Mouse (Mus musculus): ENCODE measurements at regions not wholly inside any gene's neighbourhood (a gene's known extent, or its start where the extent isn't known, plus 50 kb on each side); places are given as distances from the start of the nearest gene placed in this dataset.

DNA sequence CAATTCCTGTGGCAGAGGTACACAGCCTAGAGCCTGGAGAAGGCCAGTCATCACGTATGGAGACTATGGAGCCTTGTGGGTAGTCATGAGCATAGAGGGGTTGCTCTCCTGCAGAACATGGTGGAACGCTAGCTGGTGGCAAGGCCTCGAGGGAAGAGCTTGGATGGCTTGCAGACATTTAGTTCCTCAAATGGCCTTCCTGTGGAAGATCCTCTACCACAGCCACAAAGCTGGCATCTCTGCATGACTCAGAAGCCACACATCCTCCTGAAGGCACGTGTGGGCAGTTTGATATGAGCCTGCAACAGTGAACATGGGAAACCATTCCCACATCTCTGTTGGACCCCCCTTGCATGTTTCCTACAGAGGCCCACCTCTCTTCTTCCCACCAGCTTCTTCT, 547.9 kb upstream of the Lrrc6 start:
- Histone ChIP-seq H3K4me2 (no peak overlapping the region), H3K36me3 (no peaks in the 10 kb centered on the region), H3K9me3 (replicated peaks) (no peaks in the 10 kb centered on the region), H3K4me3 (replicated peaks) (no peak overlapping the region), H3K27ac (replicated peaks) (no peak overlapping the region), H3K9ac (replicated peaks) (no peak overlapping the region), H3K4me1 (no peaks in the 10 kb centered on the region; the same call in 1 of the 2 replicates), H3K27me3 (replicated peaks) (no peaks in the 10 kb centered on the region)
- 82% methylated on average over 4 of the region's 4 CpGs for WGBS
- ATAC-seq (ENCODE audit: low FRiP score) = no peak

DNA sequence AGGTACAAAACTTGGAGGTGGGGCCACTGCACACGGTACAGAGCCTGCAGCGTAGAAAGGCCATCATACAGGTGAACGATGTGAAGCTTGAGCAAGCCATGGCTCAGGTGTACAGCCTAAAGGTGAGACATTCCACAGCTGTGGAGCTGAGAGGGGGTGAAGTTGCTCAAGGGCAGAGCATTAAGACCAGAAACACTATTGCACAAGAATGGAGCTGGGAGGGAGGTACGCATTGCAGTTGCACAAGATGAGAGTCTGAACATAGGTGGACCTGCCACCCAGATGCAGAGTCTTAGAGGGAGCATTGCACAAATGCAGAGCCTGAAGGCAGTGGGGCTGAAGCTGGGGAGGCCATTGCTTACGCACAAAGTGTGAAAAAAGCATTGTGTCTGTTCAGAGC, 547.4 kb upstream of the Lrrc6 start:
- WGBS = 98% methylated on average over 5 of the region's 5 CpGs
- H3K4me2 ChIP-seq = no peak overlapping the region
- H3K27me3 ChIP-seq (replicated peaks) = no peaks in the 10 kb centered on the region
- H3K9me3 ChIP-seq (replicated peaks) = no peaks in the 10 kb centered on the region
- no peak overlapping the region for H3K4me3 ChIP-seq (replicated peaks)
- H3K27ac ChIP-seq (replicated peaks) = no peak overlapping the region
- no peak for ATAC-seq (ENCODE audit: low FRiP score)
- H3K4me1 ChIP-seq = no peaks in the 10 kb centered on the region; the same call in 1 of the 2 replicates
- H3K36me3 ChIP-seq = no peaks in the 10 kb centered on the region
- no peak overlapping the region for H3K9ac ChIP-seq (replicated peaks)

DNA sequence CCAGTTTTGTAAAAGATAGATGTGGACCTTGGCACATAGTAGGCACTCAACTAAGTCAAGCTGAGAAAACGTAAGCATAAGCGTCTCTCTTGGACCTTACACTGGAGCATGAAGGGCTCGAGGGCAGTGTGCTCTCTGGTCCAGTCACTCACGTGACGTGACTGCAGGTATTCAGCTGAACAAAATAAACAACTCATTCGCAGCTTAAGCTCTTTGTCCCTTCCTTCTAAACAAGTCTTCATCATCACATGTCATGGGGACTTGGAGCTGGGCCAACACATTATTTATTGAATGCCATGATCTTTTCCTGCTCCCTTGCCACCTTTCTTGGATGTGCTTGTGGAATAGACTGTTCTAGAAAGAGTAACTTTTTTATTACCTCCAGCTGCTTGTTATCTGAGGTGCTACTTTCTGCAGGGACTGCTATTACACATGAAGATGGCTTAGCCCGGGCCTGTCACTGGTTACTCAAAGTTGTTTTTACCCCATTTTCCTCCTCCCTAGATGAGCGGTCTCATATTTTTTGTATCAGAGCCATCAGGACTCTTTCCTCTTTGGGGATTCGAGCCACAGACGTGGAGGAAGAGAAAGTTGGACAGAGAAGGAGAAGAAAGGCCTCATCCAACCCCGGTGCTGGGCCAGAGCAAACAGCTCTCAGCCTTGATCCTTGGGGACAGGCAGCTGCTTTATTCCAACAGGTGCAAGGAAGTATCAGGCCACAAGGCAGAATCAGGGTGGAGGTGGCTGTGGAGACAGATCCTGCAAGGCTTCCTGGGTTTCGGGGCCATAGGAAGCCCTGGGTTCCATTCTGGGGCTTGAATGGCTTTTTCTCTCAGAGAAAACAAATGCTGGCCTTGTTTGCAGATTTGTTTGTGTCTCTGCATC, 545.5 kb upstream of the Lrrc6 start:
- H3K4me1 ChIP-seq = no peaks in the 10 kb centered on the region; the same call in 1 of the 2 replicates
- no peak overlapping the region for H3K27ac ChIP-seq (replicated peaks)
- no peak overlapping the region for H3K4me2 ChIP-seq
- WGBS = 84% methylated on average over 12 of the region's 12 CpGs
- H3K36me3 ChIP-seq = no peaks in the 10 kb centered on the region
- no peak for ATAC-seq (ENCODE audit: low FRiP score)
- no peak overlapping the region for H3K4me3 ChIP-seq (replicated peaks)
- H3K9ac ChIP-seq (replicated peaks) = no peak overlapping the region
- no peaks in the 10 kb centered on the region for H3K9me3 ChIP-seq (replicated peaks)
- H3K27me3 ChIP-seq (replicated peaks) = no peaks in the 10 kb centered on the region

DNA sequence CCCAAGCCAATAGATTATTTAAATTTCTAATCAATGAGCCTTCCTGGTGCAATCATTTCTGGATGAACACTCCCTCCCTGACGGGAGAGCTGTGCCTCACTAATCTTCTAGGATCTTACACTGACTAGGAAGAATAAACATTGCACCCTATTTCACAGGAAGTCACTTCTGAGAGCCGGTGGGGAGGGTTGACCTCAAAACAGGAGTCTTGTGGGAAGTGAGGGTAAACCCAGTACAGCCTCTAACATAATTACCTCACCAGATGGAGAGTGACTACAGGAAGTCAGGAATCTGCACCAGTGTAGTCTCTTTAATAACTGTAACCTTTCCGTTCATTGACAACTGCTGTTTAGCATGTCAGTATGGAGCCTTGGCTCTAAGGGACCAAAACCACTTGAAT, 544.6 kb upstream of the Lrrc6 start:
- H3K4me2 ChIP-seq = no peak overlapping the region
- no peak overlapping the region for H3K4me3 ChIP-seq (replicated peaks)
- no peak overlapping the region for H3K9ac ChIP-seq (replicated peaks)
- no peaks in the 10 kb centered on the region for H3K36me3 ChIP-seq
- no peak for ATAC-seq (ENCODE audit: low FRiP score)
- WGBS = 53% methylated on average over 3 of the region's 3 CpGs
- H3K27me3 ChIP-seq (replicated peaks) = no peaks in the 10 kb centered on the region
- no peaks in the 10 kb centered on the region for H3K9me3 ChIP-seq (replicated peaks)
- no peaks in the 10 kb centered on the region; the same call in 1 of the 2 replicates for H3K4me1 ChIP-seq
- H3K27ac ChIP-seq (replicated peaks) = no peak overlapping the region

DNA sequence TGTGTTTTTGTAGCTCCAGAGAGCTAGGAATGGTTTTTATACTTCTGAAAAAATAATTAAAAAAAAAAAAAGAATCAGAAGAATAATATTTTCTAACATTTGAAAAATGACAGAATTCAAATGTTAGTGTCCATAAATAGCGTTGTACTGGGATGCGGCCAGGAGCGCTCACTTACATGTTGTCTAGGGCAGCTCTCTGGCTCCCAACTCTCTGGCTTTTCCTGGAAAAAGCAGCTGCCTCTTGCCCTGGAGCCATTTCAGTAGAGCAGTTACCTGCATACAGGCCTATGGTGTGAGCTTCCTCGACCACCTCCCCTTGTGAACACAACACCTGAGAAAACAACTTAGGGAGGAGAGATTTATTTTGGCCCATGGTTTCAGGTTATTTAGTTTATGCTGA, 544.1 kb upstream of the Lrrc6 start:
- H3K4me2 ChIP-seq = no peak overlapping the region
- WGBS = 90% methylated on average over 4 of the region's 4 CpGs
- peaks cover under 1% of the 10 kb centered on the region; the same call in 1 of the 2 replicates for H3K4me1 ChIP-seq
- H3K36me3 ChIP-seq = no peaks in the 10 kb centered on the region
- no peaks in the 10 kb centered on the region for H3K9me3 ChIP-seq (replicated peaks)
- H3K4me3 ChIP-seq (replicated peaks) = no peak overlapping the region
- no peak for ATAC-seq (ENCODE audit: low FRiP score)
- no peak overlapping the region for H3K27ac ChIP-seq (replicated peaks)
- H3K9ac ChIP-seq (replicated peaks) = no peak overlapping the region
- H3K27me3 ChIP-seq (replicated peaks) = no peaks in the 10 kb centered on the region

DNA sequence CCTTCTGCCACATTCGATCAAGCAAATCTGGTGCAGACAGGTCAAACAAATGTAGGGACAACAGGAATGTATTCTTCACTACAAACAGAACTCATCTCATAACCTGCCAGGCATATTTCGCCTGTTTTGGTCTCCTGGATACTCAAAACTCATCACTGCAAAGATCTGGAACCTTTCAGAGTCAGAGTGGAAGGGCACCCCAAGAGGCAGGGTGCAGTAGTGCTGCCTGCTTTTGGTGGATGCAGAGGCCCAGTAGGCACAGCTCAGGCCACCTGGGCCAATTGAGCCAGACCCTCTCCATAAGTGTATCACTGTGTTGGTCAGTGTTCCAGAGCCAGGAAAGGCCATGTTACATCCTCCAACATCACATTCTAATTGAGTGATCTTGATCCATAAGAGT, 541.4 kb upstream of the Lrrc6 start:
- H3K9ac ChIP-seq (replicated peaks) = no peak overlapping the region
- H3K4me3 ChIP-seq (replicated peaks) = no peak overlapping the region
- H3K27me3 ChIP-seq (replicated peaks) = no peaks in the 10 kb centered on the region
- no peaks in the 10 kb centered on the region for H3K9me3 ChIP-seq (replicated peaks)
- no peak for ATAC-seq (ENCODE audit: low FRiP score)
- no peak overlapping the region for H3K27ac ChIP-seq (replicated peaks)
- H3K4me1 ChIP-seq = peaks cover 10% of the 10 kb centered on the region
- H3K36me3 ChIP-seq = no peaks in the 10 kb centered on the region
- 84% methylated on average over 2 of the region's 2 CpGs for WGBS
- no peak overlapping the region for H3K4me2 ChIP-seq

DNA sequence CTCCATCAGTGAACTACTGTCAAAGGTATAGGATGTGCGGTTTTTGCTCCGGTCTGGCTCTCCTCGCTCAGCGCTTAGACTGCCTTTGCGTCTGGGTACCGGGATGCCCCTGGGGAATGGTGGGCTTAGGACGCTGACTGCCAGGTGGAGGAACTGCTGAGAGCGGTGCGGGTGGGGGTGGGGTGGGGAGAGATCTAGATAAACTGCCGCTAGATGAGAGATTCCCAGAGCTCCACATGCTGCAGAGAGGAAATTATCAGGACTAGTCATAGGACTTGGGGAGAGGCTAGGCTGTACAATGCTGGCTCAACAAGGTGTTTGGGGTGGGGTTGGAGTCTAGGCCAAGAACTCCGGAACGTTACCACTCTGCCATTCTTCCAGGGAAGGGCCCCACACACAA, 539.5 kb upstream of the Lrrc6 start:
- peaks cover 10% of the 10 kb centered on the region for H3K4me1 ChIP-seq
- no peak overlapping the region for H3K27ac ChIP-seq (replicated peaks)
- no peak overlapping the region for H3K4me3 ChIP-seq (replicated peaks)
- H3K27me3 ChIP-seq (replicated peaks) = no peaks in the 10 kb centered on the region
- ATAC-seq (ENCODE audit: low FRiP score) = no peak
- H3K9ac ChIP-seq (replicated peaks) = no peak overlapping the region
- no peaks in the 10 kb centered on the region for H3K36me3 ChIP-seq
- H3K9me3 ChIP-seq (replicated peaks) = no peaks in the 10 kb centered on the region
- 54% methylated on average over 12 of the region's 12 CpGs for WGBS
- H3K4me2 ChIP-seq = peak overlapping the region; percentile 59

DNA sequence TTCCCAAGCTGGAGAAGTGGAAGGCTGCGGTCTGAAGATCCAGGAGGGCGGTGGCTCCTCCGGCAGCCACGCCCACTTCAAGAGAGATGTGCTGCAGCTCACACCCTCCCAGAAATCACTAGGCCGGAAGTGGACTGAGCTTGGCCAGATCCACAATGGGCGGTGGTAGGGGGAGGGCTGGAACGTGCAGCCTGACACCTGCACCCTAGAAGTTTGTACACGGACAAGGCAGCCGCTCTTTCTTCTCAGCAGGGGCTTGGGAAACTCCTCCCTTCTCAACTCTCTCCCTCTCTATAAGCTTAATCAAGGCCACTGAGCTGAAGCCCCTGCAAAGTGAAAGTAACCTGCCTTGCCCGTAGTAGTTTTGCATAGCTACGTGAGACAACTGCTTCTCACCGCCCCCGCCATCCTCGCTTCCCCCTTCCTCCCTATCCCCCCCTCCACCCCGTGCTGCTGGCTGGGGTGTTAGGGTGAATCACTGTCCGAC, 538.8 kb upstream of the Lrrc6 start:
- 3% methylated on average over 16 of the region's 16 CpGs for WGBS
- no peaks in the 10 kb centered on the region for H3K27me3 ChIP-seq (replicated peaks)
- peak overlapping the region; percentile 50 for H3K9ac ChIP-seq (replicated peaks)
- peak; percentile 75 for ATAC-seq (ENCODE audit: low FRiP score)
- peak overlapping the region; percentile 59 for H3K4me2 ChIP-seq
- no peaks in the 10 kb centered on the region for H3K36me3 ChIP-seq
- H3K9me3 ChIP-seq (replicated peaks) = no peaks in the 10 kb centered on the region
- peak overlapping the region; percentile 37 for H3K4me3 ChIP-seq (replicated peaks)
- no peak overlapping the region for H3K27ac ChIP-seq (replicated peaks)
- peaks cover 10% of the 10 kb centered on the region for H3K4me1 ChIP-seq

DNA sequence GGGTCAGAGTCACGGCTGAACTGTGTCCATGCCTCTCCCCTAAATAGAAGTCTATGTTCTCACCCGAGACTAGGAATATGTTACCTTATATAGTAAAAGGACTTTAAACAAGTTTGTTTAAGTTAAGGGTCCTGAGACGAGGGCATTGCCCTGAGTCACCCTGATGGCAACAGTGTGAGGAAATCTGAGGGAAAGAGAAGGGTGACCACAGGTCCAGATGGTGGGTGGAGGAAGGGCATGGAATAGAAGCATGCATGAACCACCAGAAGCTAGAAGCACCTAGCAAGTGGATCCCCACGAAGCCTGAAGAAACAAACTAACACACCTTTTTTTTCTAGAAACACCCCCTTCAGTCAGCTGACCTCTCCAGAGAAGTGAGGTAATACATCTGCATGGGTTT, 536.9 kb upstream of the Lrrc6 start:
- no peak for ATAC-seq (ENCODE audit: low FRiP score)
- no peak overlapping the region for H3K27ac ChIP-seq (replicated peaks)
- H3K27me3 ChIP-seq (replicated peaks) = no peaks in the 10 kb centered on the region
- H3K36me3 ChIP-seq = no peaks in the 10 kb centered on the region
- 80% methylated on average over 4 of the region's 4 CpGs for WGBS
- H3K4me2 ChIP-seq = no peak overlapping the region
- H3K4me1 ChIP-seq = peaks cover 10% of the 10 kb centered on the region
- no peak overlapping the region for H3K4me3 ChIP-seq (replicated peaks)
- H3K9me3 ChIP-seq (replicated peaks) = no peaks in the 10 kb centered on the region
- no peak overlapping the region for H3K9ac ChIP-seq (replicated peaks)

DNA sequence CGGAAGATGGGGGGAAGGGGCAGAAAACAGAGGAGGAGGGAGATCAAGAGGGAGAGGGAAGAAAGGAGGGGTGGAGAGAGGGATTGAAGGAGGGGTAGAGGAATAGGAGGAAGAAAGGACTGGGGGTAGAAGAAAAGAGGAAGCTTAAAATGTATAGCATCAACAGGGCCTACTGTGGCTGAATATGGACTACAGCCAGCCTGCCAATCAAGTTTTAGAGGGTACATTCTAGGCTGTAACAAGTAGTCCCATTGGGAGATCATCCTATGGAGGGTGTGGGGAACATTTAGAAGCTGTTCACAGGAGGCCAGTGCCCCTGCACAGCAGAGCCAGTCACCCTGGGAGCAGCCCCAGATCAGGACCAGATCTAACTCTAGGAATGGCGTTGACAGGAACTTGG, 535.6 kb upstream of the Lrrc6 start:
- WGBS = 83% methylated on average over 2 of the region's 2 CpGs
- Histone ChIP-seq H3K27me3 (replicated peaks) (no peaks in the 10 kb centered on the region), H3K36me3 (no peaks in the 10 kb centered on the region), H3K4me1 (peaks cover 10% of the 10 kb centered on the region), H3K27ac (replicated peaks) (no peak overlapping the region), H3K9ac (replicated peaks) (no peak overlapping the region), H3K4me2 (no peak overlapping the region), H3K4me3 (replicated peaks) (no peak overlapping the region), H3K9me3 (replicated peaks) (no peaks in the 10 kb centered on the region)
- no peak for ATAC-seq (ENCODE audit: low FRiP score)

DNA sequence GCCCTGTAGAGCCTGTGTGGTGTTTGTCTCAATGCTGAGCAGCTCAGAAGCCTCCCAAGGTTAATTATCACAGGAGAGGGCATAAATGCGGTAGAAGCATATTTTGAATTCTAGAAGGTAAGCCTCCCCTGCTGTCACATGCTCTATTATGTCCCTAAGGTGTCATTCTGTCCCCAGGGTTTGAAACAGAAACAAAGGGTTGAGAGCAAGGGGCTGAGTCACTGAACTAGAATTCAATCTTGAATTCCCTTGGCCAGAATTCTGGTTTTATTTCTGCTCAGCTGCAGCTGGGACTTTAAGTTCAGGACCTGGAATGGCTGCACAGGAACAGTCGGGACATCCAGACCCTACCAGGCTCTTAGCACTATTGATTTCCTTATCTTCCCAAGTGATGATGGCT, 533.2 kb upstream of the Lrrc6 start:
- no peak overlapping the region for H3K4me2 ChIP-seq
- WGBS = 74% methylated on average over 2 of the region's 2 CpGs
- H3K9ac ChIP-seq (replicated peaks) = no peak overlapping the region
- no peak overlapping the region for H3K27ac ChIP-seq (replicated peaks)
- 0 out of 2 replicates have a peak, but pooled peaks cover under 1% of the 10 kb centered on the region for H3K4me1 ChIP-seq
- no peaks in the 10 kb centered on the region for H3K36me3 ChIP-seq
- no peaks in the 10 kb centered on the region for H3K27me3 ChIP-seq (replicated peaks)
- no peak for ATAC-seq (ENCODE audit: low FRiP score)
- H3K4me3 ChIP-seq (replicated peaks) = no peak overlapping the region
- no peaks in the 10 kb centered on the region for H3K9me3 ChIP-seq (replicated peaks)

DNA sequence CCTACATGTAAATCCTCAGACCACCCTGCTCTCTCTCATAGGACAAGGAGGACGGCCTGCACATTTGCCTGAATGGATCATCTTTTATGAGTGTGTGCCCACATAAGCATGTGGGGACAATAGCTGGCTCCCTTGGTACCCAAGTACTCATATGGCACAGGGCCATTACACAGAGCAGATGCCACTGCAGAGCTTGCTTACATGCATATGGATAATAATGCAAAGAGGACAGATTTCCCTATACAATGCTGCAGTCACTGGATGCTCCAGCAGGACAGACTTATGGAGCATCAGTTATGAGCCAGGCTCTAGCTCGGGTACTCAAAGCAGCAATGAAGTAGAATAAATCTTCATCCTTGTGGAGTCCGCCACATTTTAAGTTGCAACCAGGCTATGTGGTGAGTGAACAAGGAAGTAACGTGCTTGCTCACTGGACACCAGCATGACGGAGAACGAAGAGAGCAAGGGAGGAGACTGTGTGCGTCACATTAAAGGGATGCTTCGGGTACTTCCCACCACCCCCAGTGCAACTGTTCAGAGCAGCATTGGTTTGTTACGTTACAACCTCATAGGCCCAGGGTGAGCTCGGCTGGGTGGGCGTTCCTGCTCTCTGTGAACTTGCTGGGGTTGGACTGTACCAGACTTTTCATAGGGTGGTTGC, 531.3 kb upstream of the Lrrc6 start:
- Histone ChIP-seq H3K4me1 (no peaks in the 10 kb centered on the region), H3K9me3 (replicated peaks) (no peaks in the 10 kb centered on the region), H3K36me3 (no peaks in the 10 kb centered on the region), H3K27ac (replicated peaks) (no peak overlapping the region), H3K27me3 (replicated peaks) (no peaks in the 10 kb centered on the region), H3K9ac (replicated peaks) (no peak overlapping the region), H3K4me3 (replicated peaks) (no peak overlapping the region), H3K4me2 (no peak overlapping the region)
- no peak for ATAC-seq (ENCODE audit: low FRiP score)
- WGBS = 86% methylated on average over 11 of the region's 11 CpGs
